Mouse (Mus musculus): ENCODE results near the gene Grm2.
"Not testable (repeated sequence)": the region's sequence is repeated elsewhere in the genome, so short reads cannot be mapped to it uniquely, and the experiment has no call there.

Grm2 gene

DNA sequence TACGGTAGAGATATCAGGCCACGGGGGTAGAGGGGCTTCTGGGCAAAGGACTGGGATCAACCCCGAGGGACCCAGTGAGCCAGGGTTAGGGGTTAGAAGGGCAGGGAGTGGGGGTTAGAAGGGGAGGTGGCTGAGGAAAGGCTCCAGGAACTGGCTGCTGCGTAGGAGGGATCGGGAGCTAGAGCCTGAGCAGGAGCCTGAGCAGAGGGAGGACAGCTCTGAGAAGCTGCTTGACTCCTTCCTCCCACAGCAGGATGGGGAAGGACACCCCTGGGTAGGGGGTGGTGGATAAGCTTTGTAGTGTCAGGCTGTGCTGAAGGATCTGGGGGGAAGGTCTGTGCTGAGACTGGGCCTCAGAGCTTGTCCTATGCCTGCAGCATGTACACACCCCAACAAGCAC, 938 bp upstream of the Grm2 start:
- in situ Hi-C loops (cut with MboI): no loop called here

- in situ Hi-C loops (cut with MboI): no loop called here
These were observed 3.2 kb downstream of the Grm2 start for GRCm38 (mm10) chr9:106652720-106653119.

- in situ Hi-C loops (cut with MboI): no loop called here
These were observed 8.7 kb downstream of the Grm2 start for GRCm38 (mm10) chr9:106647226-106647625.

- in situ Hi-C loops (cut with MboI): no loop called here
These were observed 10.1 kb downstream of the Grm2 start for GRCm38 (mm10) chr9:106645684-106646271.

DNA sequence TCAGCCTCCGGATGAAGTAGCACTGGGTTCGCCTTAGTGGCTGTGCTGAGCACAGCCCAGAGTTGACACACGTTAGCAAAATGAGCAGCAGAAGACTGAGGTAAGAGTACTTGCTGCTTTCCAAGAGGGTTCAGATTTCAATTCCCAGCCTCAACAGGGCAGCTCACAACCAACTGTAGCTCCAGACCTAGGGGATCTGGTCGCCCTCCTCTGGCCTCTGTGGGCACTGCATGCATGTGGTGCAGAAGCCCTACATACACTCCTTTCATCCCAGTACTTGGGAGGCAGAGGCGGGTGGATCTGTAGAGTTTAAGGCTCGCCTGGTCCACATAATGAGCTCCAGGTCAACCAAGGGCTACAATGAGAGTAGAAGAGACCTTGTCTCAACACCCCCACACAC, 12.1 kb downstream of the Grm2 start:
- in situ Hi-C loops (cut with MboI): no loop called here

DNA sequence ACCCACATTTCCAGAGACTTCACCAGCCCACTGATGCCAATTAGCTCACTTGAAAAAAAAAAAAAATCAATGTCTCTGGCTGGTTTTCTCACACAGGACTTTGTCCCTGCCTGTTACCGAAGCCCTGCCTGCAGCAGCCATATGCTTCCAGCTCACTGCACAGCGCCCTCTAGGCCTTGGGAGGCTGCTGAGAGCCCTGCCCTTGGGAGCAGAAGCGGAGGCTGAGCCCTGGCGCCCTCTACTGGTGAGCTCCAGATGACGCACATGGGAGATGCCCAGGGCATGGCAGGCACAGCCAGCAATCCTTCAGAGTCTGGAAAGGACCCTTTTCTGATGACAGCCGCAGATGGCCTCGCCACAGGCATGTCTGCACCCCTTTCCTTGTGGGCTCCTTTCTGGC, 12.8 kb downstream of the Grm2 start:
- in situ Hi-C loops (cut with MboI): no loop called here

DNA sequence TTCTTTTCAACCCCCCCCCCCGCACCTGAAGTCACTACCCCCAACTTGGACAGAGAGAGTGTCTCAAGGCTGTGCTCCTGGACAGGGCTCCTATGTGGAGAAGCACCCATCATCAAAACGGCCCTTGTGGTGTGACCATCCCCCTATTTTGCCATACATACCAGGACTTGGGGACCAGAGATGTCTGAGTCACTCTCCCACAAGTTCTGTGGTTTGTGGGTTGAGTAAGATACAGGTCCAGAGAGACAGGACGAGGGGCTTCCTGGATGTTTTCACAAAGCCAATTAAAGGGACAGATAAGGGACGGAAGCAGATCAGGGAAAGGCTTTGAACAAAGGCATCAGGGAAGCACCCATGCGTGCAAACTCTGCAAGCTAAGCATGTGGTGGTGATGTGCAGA, 14.5 kb downstream of the Grm2 start:
- in situ Hi-C loops (cut with MboI): no loop called here

GRCm38 (mm10) chr9:106638154-106638553, 17.7 kb downstream of the Grm2 start:
- in situ Hi-C loops (cut with MboI): no loop called here

DNA sequence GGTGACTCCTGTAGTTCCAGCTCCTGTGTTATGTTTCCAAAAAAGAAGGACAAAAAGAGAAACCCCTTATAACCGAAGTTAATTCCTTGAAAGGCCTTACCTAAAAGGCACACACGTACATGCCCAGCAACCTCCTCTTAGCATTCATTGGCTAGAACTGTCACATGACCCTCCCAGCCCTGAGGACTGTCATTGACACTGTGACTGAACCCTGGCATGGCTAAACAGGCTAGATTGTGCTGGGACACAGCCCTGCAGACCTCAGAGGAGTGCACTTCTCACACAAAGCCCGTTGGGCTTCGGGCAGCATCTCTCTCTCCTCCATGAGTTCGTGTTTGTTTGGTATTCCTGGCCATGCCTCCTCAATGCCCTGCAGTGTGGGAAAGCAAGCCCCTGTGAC, 23.7 kb downstream of the Grm2 start:
- in situ Hi-C loops (cut with MboI): no loop called here

- in situ Hi-C loops (cut with MboI): not testable (repeated sequence)
These were observed 28.1 kb downstream of the Grm2 start for GRCm38 (mm10) chr9:106627796-106628195.

- in situ Hi-C loops (cut with MboI): no loop called here
These were observed 29.6 kb downstream of the Grm2 start, which contains the start of gene Iqcf6 for GRCm38 (mm10) chr9:106626282-106626681. Gene Iqcf6, plus strand, starts transcription at chr9:106626582.

DNA sequence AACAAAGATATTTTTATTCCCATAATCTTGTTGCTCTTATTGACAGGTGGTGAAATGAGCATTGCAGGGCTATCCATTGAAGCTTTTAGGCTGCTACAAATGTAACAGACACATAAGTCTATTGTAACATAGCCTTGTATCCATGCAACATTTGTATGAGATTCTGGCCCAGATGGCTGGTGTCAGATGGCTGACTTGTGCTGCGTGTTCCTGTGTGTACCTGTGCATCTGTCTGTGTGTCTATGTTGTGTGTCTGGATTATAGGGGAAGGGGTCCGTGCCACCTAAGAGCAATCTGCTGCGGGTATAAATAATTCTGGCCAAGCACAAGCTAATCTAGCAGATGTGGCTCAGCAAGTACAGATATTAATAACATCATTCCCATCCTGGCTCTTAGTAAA, 38.4 kb downstream of the Grm2 start:
- in situ Hi-C loops (cut with MboI): no loop called here

DNA sequence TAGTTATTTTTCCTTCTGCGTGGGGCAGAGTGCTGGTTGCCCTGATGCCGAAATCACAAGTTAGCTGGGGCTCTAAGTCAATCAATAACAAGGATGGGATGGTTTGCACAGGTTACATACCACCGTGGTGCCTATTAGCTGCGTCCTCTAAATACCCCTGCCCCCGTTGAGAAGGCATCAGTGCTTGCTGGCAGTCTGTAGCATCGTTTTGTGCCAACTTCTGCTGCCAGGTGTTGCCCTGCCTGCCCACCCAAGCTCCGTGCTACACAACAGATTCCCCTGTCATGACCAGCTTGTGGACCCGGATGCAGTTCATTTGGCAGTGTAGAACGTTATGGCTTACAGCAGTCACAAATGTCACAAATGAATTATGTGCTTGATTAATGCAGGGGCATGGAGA, 39.6 kb downstream of the Grm2 start:
- in situ Hi-C loops (cut with MboI): no loop called here

DNA sequence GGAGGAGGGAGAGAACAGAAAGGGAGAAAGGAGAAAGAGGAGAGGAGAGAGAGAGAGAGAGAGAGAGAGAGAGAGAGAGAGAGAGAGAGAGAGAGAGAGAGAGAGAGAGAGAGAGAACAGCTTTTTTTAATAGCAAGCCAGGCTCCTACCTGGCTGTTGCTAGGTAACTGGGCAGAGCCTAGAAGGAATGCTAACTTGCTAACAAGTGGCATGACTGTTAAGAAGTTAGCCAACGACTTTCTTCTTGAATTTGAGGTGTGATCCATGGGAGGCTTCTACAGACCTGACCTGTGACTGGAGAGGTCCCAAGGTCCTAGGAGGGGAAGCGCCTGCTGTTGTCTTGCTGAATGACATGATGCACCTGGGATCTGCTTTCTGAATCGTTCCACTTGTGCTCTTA, 41.3 kb downstream of the Grm2 start:
- in situ Hi-C loops (cut with MboI): no loop called here

DNA sequence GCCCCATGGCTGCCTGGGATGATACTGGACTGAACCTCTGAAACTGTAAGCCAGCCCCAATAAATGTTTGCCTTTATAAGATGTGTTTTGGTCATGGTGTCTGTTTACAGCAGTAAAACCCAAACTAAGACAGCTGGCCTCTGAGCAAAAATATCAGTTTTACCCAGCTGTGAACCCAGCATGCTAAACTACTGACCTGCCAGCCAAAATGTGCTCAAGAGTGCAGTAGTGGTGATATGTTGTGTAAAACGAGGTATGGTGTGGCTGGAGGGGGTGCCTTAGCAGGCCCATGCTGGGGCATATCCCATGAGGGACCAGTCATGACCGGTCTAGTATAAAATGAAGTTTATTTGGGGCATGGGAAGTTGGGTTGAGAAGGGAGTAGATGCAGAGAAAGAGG, 41.9 kb downstream of the Grm2 start:
- in situ Hi-C loops (cut with MboI): no loop called here

GRCm38 (mm10) chr9:106610727-106611126, 45.2 kb downstream of the Grm2 start:
- in situ Hi-C loops (cut with MboI): no loop called here

GRCm38 (mm10) chr9:106600546-106600945, 55.3 kb downstream of the Grm2 start:
- in situ Hi-C loops (cut with MboI): no loop called here

DNA sequence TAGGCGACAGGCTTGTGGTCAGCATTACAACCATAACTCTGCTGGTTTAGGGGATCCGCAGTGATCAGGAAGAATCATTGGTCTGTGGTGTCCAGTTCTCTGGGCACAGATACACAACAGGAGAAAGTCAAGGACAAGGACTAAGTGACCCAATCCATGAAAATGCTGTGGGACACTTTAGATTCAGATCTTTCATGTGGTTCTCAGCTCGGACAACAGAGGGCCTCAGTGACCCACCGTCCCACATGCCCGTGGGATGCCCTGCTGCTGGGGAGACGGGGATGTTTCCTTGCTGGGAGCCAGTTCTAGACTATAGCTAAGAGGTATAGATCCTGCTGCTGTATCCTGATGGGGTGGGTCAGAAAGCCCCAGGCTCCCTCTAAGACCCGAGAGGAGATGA, 57.4 kb downstream of the Grm2 start:
- in situ Hi-C loops (cut with MboI): no loop called here

GRCm38 (mm10) chr9:106595836-106596235, 60.0 kb downstream of the Grm2 start:
- in situ Hi-C loops (cut with MboI): no loop called here

GRCm38 (mm10) chr9:106595402-106595801, 60.5 kb downstream of the Grm2 start:
- in situ Hi-C loops (cut with MboI): not testable (repeated sequence)
